Mouse (Mus musculus) small intestine, adult 2 months (tissue): ENCODE results near the gene Acmsd.

Experiments
- CTCF ChIP-seq: fragments of 200-500 bp; IDR thresholded peaks from 2 replicates; pipeline ENCODE4 v1.5.1; 2012; ENCODE audit warnings: low read depth, mild to moderate bottlenecking, control low read depth, inconsistent platforms, low read length, moderate library complexity, mixed read lengths; ENCODE audit not compliant: insufficient replicate concordance, insufficient read length; ENCODE audit errors: extremely low read depth
- POLR2A ChIP-seq: fragments of 200-500 bp; IDR thresholded peaks from 2 replicates; pipeline ENCODE4 v1.6.1; 2012; ENCODE audit warnings: low read depth, mild to moderate bottlenecking, control low read depth, inconsistent platforms, low read length, moderate library complexity

DNA sequence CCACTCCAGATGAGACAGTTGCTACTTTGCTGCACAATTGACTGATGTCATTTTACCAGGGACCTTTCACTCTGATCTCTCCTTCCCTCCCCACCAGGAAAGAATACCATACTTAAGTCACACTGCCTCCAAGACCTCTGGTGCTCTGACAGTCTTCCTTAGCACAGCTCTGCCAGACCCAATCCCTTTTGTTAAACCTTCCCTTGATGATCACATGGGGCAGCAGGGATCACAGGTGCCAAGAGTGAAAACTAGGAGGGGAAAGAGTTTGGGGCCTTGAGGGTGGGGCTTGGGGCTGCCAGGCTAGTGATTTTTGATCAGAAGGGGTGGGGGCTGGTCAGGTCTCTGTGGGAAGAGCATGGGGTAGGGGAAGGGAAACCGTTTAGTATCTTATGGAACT lies 67.5 kb downstream of the Acmsd start:
- TF ChIP-seq CTCF (no peak), POLR2A (no peak)
